Mouse (Mus musculus) liver, postnatal 0 days (tissue): ENCODE results near the gene Olfr523.

Experiments used
- CTCF ChIP-seq: sonication (generic); IDR thresholded peaks from 2 replicates; pipeline ENCODE4 v1.5.1; 2016; ENCODE audit warnings: antibody characterized with exemption, low read depth
- EP300 ChIP-seq: IDR thresholded peaks from 2 replicates; pipeline ENCODE4 v1.6.1; 2016; ENCODE audit warnings: antibody characterized with exemption, low read depth, mild to moderate bottlenecking

DNA sequence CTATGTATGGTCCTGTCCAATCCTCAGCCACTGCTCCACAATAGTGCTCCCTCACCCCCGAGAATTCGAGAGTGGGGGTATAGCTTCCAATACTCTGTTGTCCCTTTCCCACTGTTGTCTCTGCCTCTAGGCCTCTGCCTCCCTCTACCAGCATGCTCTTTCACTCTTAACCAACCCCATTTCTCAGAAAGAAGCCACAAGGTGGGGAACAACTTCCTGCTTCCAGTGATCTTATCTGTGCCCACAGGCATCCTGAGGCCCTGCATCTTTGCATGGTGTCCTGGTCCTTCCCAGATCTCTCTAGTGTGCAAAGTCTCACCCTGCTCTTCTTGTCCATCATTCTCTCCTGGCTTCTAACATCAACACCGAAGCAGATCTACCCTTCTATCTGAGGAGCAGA lies 33.9 kb downstream of the Olfr523 start:
- TF ChIP-seq CTCF (no peak), EP300 (no peak)
